ENCODE assay signal across 9 mouse cellular contexts in genomic region chr2:136714008-136714411, GRCm38 (mm10). TPM values are rescaled to one million over a fixed set of nuclear protein-coding genes. Genes with fewer than 3 reads are reported as not detected.
DNase-seq lines count a peak whose midpoint lies in the region; ATAC-seq lines count a peak whose summit lies in the region.
"Had no signal": no experiment of that assay in that cellular context is flagged by ENCODE, and none has a peak within 500 bp of the region (broad histone marks: within the 10 kb centered on the region; RNA-seq: fewer than 3 reads in every experiment).

No protein-coding gene starts in this region.

- H3K27me3 ChIP-seq in embryonic facial prominence, embryonic 11.5 days (ENCODE audit: control insufficient read depth, insufficient read depth, low read length) = no peaks in the 10 kb centered on the region; the same call in 1 of the 2 replicates
- peaks cover 4% of the 10 kb centered on the region; the same call in 1 of the 2 replicates for H3K27me3 ChIP-seq in limb, embryonic 10.5 days (ENCODE audit: low read depth, poor library complexity, severe bottlenecking)
- no peaks in the 10 kb centered on the region; the same call in 1 of the 2 replicates for H3K27me3 ChIP-seq in midbrain, embryonic 12.5 days
- H3K27me3 ChIP-seq in splenic B cell, adult 2 months (ENCODE audit: control insufficient read depth, insufficient read depth, low read length, poor library complexity, severe bottlenecking) = no peaks in the 10 kb centered on the region

- H3K36me3 ChIP-seq in embryonic facial prominence, embryonic 11.5 days (replicated peaks; ENCODE audit: control insufficient read depth, insufficient read depth, low read depth, low read length) = no peaks in the 10 kb centered on the region
- H3K36me3 ChIP-seq in limb, embryonic 10.5 days = no peaks in the 10 kb centered on the region
- H3K36me3 ChIP-seq in midbrain, embryonic 12.5 days = no peaks in the 10 kb centered on the region
- H3K36me3 ChIP-seq in splenic B cell, adult 2 months (ENCODE audit: control insufficient read depth, insufficient read depth, low read length, poor library complexity, severe bottlenecking) = no peaks in the 10 kb centered on the region

- H3K4me2 ChIP-seq in embryonic facial prominence, embryonic 11.5 days (ENCODE audit: low read depth, low read length) = peak overlapping the region; percentile 57
- H3K4me2 ChIP-seq in midbrain, embryonic 12.5 days (replicated peaks) = peak overlapping the region; percentile 81

- 0% methylated on average over 22 of the region's 22 CpGs for WGBS in embryonic facial prominence, embryonic 11.5 days
- 1% methylated on average over 22 of the region's 22 CpGs for WGBS in limb, embryonic 10.5 days
- under 1% methylated on average over 22 of the region's 22 CpGs for whole genome bisulfite sequencing in midbrain, embryonic 12.5 days

- no peak overlapping the region for H3K27ac ChIP-seq in embryonic facial prominence, embryonic 11.5 days (replicated peaks; ENCODE audit: low read depth, low read length)
- H3K27ac ChIP-seq in limb, embryonic 10.5 days = no peak overlapping the region
- peak overlapping the region; percentile 84 for H3K27ac ChIP-seq in midbrain, embryonic 12.5 days (replicated peaks)

- peak; percentile 14 for DNase-seq in CD4-positive, CD25-positive, alpha-beta regulatory T cell, adult 2 months (ENCODE audit: low read depth, low spot score)
- peak; percentile 91 for DNase-seq in embryonic facial prominence, embryonic 11.5 days (ENCODE audit: low spot score)
- DNase-seq in heart, adult 8-10 months (ENCODE audit: low spot score) = peak; percentile 31
- DNase-seq in kidney, adult 18-20 months = peak; percentile 72
- DNase-seq in limb, embryonic 10.5 days (ENCODE audit: low spot score) = peak; percentile 93
- peak; percentile 3 for DNase-seq in splenic B cell, adult 2 months (ENCODE audit: low read depth, low spot score)

- H3K9ac ChIP-seq in embryonic facial prominence, embryonic 11.5 days (replicated peaks; ENCODE audit: low read length) = no peak overlapping the region
- peak overlapping the region; percentile 67 for H3K9ac ChIP-seq in midbrain, embryonic 12.5 days (replicated peaks)

- H3K4me1 ChIP-seq in embryonic facial prominence, embryonic 11.5 days (ENCODE audit: control insufficient read depth, insufficient read depth, low read length) = no peaks in the 10 kb centered on the region
- peaks cover 24% of the 10 kb centered on the region for H3K4me1 ChIP-seq in limb, embryonic 10.5 days
- peaks cover 17% of the 10 kb centered on the region for H3K4me1 ChIP-seq in midbrain, embryonic 12.5 days

- H3K9me3 ChIP-seq in embryonic facial prominence, embryonic 11.5 days (replicated peaks; ENCODE audit: control insufficient read depth, low read length) = no peaks in the 10 kb centered on the region
- H3K9me3 ChIP-seq in limb, embryonic 10.5 days (replicated peaks) = no peaks in the 10 kb centered on the region
- no peaks in the 10 kb centered on the region for H3K9me3 ChIP-seq in midbrain, embryonic 12.5 days

- H3K4me3 ChIP-seq in embryonic facial prominence, embryonic 11.5 days (ENCODE audit: low read depth, low read length) = peak overlapping the region; percentile 37
- peak overlapping the region; percentile 55 for H3K4me3 ChIP-seq in limb, embryonic 10.5 days
- H3K4me3 ChIP-seq in midbrain, embryonic 12.5 days = peak overlapping the region; percentile 72

- no peak for ATAC-seq in CD4-positive, CD25-positive, alpha-beta regulatory T cell, adult 4 months
- peak; percentile 84 for ATAC-seq in embryonic facial prominence, embryonic 11.5 days (replicated peaks; ENCODE audit: insufficient number of reproducible peaks, low FRiP score, low TSS enrichment, low read depth)
- peak; percentile 72 for ATAC-seq in midbrain, embryonic 12.5 days (ENCODE audit: low FRiP score, low read depth)

RNA-seq across cellular contexts. Expression of gene Snap25, which starts 0.8 kb away (rescaled TPM):
- not detected for polyA plus RNA-seq in CD4-positive, CD25-positive, alpha-beta regulatory T cell, adult 4 months (2017; shearing (Covaris generic))
- polyA plus RNA-seq in embryonic facial prominence, embryonic 11.5 days (2014; fragmentation: Nextera tagmentation; extraction: Ambion mirVana) = 25.9 and 26.1 TPM in 2 replicates
- total RNA-seq in heart, adult 8-10 months (2022) = under 1 TPM; 0.17 to 0.82 (median 0.48) TPM
- polyA plus RNA-seq in limb, embryonic 10.5 days (2016; fragmentation: Nextera tagmentation; extraction: Ambion mirVana) = 0.36 and 0.39 TPM in 2 replicates
- 37.0 and 47.6 TPM in 2 replicates for polyA plus RNA-seq in midbrain, embryonic 12.5 days (2016; fragmentation: Nextera tagmentation; extraction: Ambion mirVana)
- total RNA-seq: neutrophil, adult 5-6 weeks had no signal

Comparison
In these comparisons a context has a peak if more than half of its experiments do, and no peak if none do; other contexts are left out.
1. DNase-seq: peak in every context shown above with its lines; median percentile 93 in limb, embryonic 10.5 days; 91 in embryonic facial prominence, embryonic 11.5 days; 72 in kidney, adult 18-20 months; 31 in heart, adult 8-10 months; 14 in CD4-positive, CD25-positive, alpha-beta regulatory T cell, adult 2 months; 3 in splenic B cell, adult 2 months.
2. RNA of gene Snap25, which starts 0.8 kb away (polyA plus RNA-seq): 37.0 to 47.6 TPM in midbrain, embryonic 12.5 days and 25.9 to 26.1 TPM in embryonic facial prominence, embryonic 11.5 days; 0.36 to 0.39 TPM in limb, embryonic 10.5 days and not detected in CD4-positive, CD25-positive, alpha-beta regulatory T cell, adult 4 months; every median in the first group is over 10 times any median in the second.
3. Peak in every context shown above with its lines, with median percentiles within 50 percentile points of each other: H3K4me3 ChIP-seq.